Mouse (Mus musculus) ES-E14 (cell line): ENCODE measurements around the gene Ubxn2a. TPM values are rescaled to one million over a fixed set of nuclear protein-coding genes. Genes with fewer than 3 reads are reported as not detected.

Experiments
- DNase-seq: peaks from one replicate; pipeline ENCODE4 v3.0.0-alpha.2; 2013; ENCODE audit warnings: low read depth, low spot score
- H3K27ac ChIP-seq: 2 replicates; pipeline ENCODE4 v1.5.1; 2012; ENCODE audit warnings: low read depth, mild to moderate bottlenecking, low read length, moderate library complexity, mixed read lengths; ENCODE audit not compliant: poor library complexity, insufficient read depth, severe bottlenecking
- H3K36me3 ChIP-seq: 2 replicates; pipeline ENCODE4 v1.6.1; 2012; ENCODE audit warnings: mild to moderate bottlenecking, low read length, moderate library complexity, mixed read lengths; ENCODE audit not compliant: control insufficient read depth, poor library complexity, insufficient read depth, severe bottlenecking
- H3K4me1 ChIP-seq, 2 experiments: fragments of 150-350 bp in 1 of 2; sonication (generic) in 1 of 2; 2 replicates each; pipeline ENCODE4 v1.6.1; 2012; ENCODE audit warnings: low read length in 2 of 2, mild to moderate bottlenecking in 1 of 2, mixed read lengths in 1 of 2; ENCODE audit not compliant: control insufficient read depth in 2 of 2, insufficient read depth in 2 of 2, poor library complexity in 1 of 2
- H3K4me3 ChIP-seq, 2 experiments: fragments of 150-350 bp in 1 of 2; sonication (generic) in 1 of 2; 2 replicates each; pipeline ENCODE4 v1.5.1; 2012; ENCODE audit warnings: low read length in 2 of 2, low read depth in 1 of 2, mild to moderate bottlenecking in 1 of 2, mixed read lengths in 1 of 2; ENCODE audit not compliant: insufficient read depth in 1 of 2, poor library complexity in 1 of 2, severe bottlenecking in 1 of 2
- H3K9ac ChIP-seq: 2 replicates; pipeline ENCODE4 v1.6.1; 2012; ENCODE audit warnings: low read depth, mild to moderate bottlenecking, low read length, mixed read lengths; ENCODE audit not compliant: poor library complexity, insufficient read depth, severe bottlenecking
- H3K9me3 ChIP-seq: fragments of 150-350 bp; sonication (generic); 2 replicates; pipeline ENCODE4 v1.6.1; 2012; ENCODE audit warnings: low read depth, mild to moderate bottlenecking, low read length; ENCODE audit not compliant: control insufficient read depth, insufficient read depth
- CHD2 ChIP-seq: IDR thresholded peaks from 2 replicates; pipeline ENCODE4 v1.6.1; 2014; ENCODE audit warnings: mild to moderate bottlenecking, low read depth, low read length, inconsistent platforms
- HCFC1 ChIP-seq: IDR thresholded peaks from 2 replicates; pipeline ENCODE4 v1.6.1; 2012; ENCODE audit warnings: low read length, inconsistent platforms, borderline replicate concordance; ENCODE audit not compliant: insufficient read depth
- MAFK ChIP-seq: IDR thresholded peaks from 2 replicates; pipeline ENCODE4 v1.6.1; 2014; ENCODE audit warnings: mild to moderate bottlenecking, low read depth, low read length, inconsistent platforms; ENCODE audit not compliant: insufficient read depth
- ZC3H11A ChIP-seq: IDR thresholded peaks from 2 replicates; pipeline ENCODE4 v1.6.1; 2012; ENCODE audit warnings: low read depth, mild to moderate bottlenecking, inconsistent platforms, low read length, borderline replicate concordance
- ZNF384 ChIP-seq: IDR thresholded peaks from 2 replicates; pipeline ENCODE4 v1.6.1; 2012; ENCODE audit warnings: low read depth, low read length, inconsistent platforms
- in situ Hi-C, 2 experiments: fragments of 600-800 bp; cut with MboI; formaldehyde crosslinking; loops; one replicate each; pipeline ENCODE4 v1.15.1; 2025; ENCODE audit warnings: low sequenced_read_pairs in 2 of 2, inconsistent platforms in 1 of 2; ENCODE audit not compliant: unreplicated experiment in 2 of 2
- total RNA-seq: library from RNA; depleted of rRNA; stranded (reverse); fragments of 300-350 nt; gene quantifications from 2 replicates; pipeline ENCODE4 v1.2.3, GENCODE M21; 2012; rRNA removed

Gene Ubxn2a
- total RNA-seq, 1 experiment: 93.7 TPM

DNA sequence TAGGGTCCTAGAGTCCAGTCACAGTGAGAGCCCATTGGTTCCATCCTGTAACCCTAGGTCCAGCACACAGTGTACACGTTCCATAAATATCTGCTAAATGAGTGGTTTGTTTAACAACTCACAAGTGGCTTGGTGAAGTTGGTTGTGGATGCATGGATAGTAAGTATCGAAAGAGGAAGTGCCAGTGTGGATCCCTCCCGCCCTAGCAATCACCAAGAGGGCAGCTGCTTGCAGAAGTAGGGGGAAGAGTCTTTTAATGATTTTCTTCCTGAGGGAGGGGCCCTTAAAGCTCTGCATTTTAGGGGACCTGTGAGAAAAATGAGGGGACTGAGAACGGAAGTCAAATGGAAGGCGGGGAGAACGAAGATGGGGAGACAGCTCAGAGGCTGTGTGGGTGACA, 67.5 kb downstream of the Ubxn2a start:
- H3K27ac ChIP-seq: no peak overlapping the region
- no peak for DNase-seq
- no peak overlapping the region for H3K9ac ChIP-seq
- no peaks in the 10 kb centered on the region for H3K9me3 ChIP-seq
- no peaks in the 10 kb centered on the region for H3K36me3 ChIP-seq
- no peak overlapping the region for H3K4me3 ChIP-seq
- peaks cover 6% of the 10 kb centered on the region in 2 experiments; a peak in 2 of 4 replicates for H3K4me1 ChIP-seq
- TF ChIP-seq CHD2: no peak
- no peak for TF ChIP-seq ZNF384
- no peak for TF ChIP-seq MAFK
- no peak for TF ChIP-seq ZC3H11A
- no peak for TF ChIP-seq HCFC1
- in situ Hi-C loops: no loop called here

DNA sequence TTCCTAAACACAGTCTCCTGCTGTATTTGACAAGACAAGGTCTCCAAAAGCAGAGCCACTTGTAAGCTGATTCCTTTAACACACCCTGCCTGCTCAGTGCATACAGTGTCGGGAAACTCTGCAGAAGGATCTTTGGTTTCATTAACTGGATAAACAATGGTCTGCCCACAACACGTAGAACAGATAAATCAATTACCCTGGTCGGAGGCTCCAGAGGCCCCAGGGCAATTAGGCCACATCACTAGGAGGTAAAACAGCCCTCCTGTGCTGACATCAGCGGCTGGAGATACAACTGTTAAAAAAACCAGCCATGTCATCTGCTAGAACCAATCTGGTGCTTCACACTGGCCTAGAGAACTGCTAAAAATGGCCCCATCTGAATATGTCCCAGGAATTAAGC, 70.5 kb downstream of the Ubxn2a start:
- Histone ChIP-seq H3K4me1 (peaks cover 0 to 2% of the 10 kb centered on the region in 2 experiments; a peak in 1 of 4 replicates), H3K4me3 (no peak overlapping the region), H3K27ac (no peak overlapping the region), H3K9me3 (no peaks in the 10 kb centered on the region), H3K36me3 (peaks cover 4% of the 10 kb centered on the region; the same call in 1 of the 2 replicates), H3K9ac (no peak overlapping the region)
- in situ Hi-C loops: no loop called here
- DNase-seq: no peak
- TF ChIP-seq CHD2 (no peak), MAFK (no peak), ZC3H11A (no peak), HCFC1 (no peak), ZNF384 (no peak)

Other genes with a start within 250 kb of the Ubxn2a start
- 0.31 and 0.58 TPM in 2 replicates for gene Fam228a, start 169.3 kb downstream of the Ubxn2a start, total RNA-seq
- 0.26 and 1.8 TPM in 2 replicates for gene Pfn4, start 138.7 kb downstream of the Ubxn2a start, total RNA-seq
- gene Fam228b, start 138.4 kb downstream of the Ubxn2a start, total RNA-seq: 3.0 and 4.0 TPM in 2 replicates
- gene Sf3b6, start 90.2 kb downstream of the Ubxn2a start, total RNA-seq: 79.9 and 119 TPM in 2 replicates
- gene Fkbp1b, start 66.1 kb downstream of the Ubxn2a start, total RNA-seq: 4.1 and 5.7 TPM in 2 replicates
- 17.1 and 19.5 TPM in 2 replicates for gene Wdcp, start 64.4 kb downstream of the Ubxn2a start, total RNA-seq
- 2.4 and 3.2 TPM in 2 replicates for gene Mfsd2b, start 33.3 kb downstream of the Ubxn2a start, total RNA-seq
- 16.8 and 22.4 TPM in 2 replicates for gene Atad2b, start 9.6 kb upstream of the Ubxn2a start, total RNA-seq